Mouse (Mus musculus): Measurements from ENCODE around the gene Tex52.

GRCm38 (mm10) chr6:128418076-128418475 lies 42.8 kb downstream of the Tex52 start:
- TF ChIP-seq HCFC1 (IDR thresholded peaks at IDR 0.05; ENCODE audit: low read depth, low read length) (no peak), CTCF (conservative IDR thresholded peaks at IDR 0.05 in 1 of 2, IDR thresholded peaks at IDR 0.05 in 1 of 2; ENCODE audit: low read depth in 2 of 2, low read length in 2 of 2) (no peak), JUND (conservative IDR thresholded peaks at IDR 0.05; ENCODE audit: low read depth, low read length) (no peak)
